Mouse (Mus musculus) spleen, postnatal 10 days (tissue): Measurements from ENCODE around the gene Slc44a1.

Experiments
- DNase-seq, 2 experiments: peaks; one replicate each; pipeline ENCODE4 v3.0.0; 2021 to 2022; ENCODE audit warnings: low spot score in 2 of 2

The Slc44a1 gene

DNA sequence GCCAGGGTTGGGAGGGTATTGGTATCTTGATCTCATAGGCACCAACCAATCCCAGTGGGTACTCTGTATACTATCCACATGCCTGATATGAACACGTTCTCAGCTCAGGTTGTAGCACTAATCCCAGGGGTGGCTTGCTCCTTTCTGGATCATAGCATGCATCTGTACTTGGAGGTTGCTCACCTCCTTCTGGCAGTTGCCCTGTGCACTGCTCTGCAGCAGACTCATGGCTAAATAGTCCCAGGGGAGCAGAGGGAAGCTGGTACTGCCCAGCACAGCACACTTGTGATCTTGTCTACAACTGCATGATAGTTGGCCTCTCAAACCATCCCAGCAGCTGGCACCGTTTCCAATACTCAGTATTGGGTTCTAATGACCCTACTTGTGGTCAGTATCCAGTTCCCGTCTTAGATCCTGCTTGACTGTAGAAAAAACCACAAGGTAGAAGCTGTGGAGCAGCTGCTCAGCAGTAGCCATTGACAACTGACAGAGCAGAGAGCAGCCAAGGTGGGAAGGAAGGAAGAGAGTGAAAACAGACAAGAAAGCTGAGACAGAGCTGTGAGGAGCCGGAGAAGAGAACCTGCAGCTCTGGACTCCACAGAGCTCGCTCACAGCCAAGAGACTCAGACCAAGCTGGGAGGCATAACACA is 174.5 kb downstream of the Slc44a1 start:
- DNase-seq: no peak

DNA sequence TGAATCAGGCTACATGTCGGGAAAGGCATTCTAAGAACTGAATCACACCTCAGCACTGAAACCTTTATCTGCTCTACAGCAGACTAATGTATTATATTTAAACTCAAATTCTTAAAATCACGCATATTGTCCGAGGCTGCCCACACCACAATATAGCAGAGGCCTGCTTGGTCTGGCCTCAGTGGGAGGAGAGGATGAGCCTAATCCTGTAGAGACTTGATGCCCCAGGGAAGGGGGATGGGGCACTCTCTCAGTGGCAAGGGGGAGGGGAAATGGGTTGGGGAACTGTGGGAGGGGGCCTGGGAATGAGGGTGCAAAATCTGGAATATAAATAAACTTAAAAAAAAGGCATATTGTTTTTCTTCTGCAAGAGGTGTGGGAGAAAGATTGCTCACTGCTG is 177.8 kb downstream of the Slc44a1 start:
- no peak for DNase-seq

DNA sequence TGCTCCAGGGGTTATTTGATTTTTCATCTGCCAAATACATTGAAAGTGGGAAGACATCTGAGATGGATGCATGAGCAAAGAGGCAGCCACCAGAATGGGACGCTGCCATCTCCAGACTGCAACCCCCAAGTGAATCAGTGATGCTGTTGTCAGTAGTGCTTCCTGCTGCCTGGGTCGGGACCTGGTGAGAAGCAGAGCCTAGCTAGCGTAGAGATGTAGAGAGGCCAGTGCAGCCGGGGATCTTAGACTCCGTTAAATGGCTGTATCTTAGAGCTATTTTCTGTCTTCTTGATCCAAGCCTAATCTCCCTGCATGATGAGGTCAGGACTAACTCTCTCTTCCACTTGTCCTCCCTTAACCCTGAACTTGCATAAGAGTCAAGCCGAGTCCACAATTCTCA is 179.9 kb downstream of the Slc44a1 start:
- DNase-seq: no peak

DNA sequence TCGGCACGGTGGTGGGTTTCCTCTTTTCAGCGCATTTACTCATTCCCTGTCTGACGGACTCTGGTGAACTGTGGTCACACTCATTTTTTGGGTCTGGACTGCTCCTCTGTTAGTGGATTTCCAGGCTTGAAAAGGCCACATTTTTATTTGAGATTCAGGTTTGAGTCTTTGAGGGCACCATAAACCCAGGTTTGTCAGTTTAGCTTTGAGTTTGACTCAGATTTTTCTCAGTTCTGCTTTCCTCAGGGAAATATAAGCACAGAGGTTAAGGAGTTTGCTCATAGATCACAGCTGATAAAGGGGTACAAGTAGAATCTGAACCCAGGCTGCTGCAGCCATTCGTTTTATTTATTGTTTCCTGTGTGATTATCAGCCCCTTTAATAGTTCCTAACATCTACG is 180.9 kb downstream of the Slc44a1 start:
- DNase-seq: no peak

DNA sequence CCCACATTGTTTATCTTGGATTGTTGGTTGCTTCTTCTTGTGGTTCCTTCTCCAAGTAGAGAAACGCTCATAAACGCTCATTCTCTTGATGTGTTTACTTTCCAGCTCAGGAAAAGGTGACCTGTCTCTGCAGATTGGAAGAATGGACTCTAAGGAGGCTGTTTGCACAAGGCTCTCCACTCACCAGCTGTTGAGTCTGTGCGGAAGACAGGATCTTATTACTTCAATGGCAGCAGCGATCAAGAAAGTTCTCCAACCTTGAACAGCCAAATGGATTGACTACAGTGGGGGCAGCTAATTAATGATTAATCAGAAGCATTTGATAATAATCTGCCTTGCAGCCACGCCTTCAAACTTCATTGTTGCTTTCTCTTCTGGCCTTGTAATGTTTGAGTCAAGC is 181.3 kb downstream of the Slc44a1 start:
- DNase-seq: no peak

DNA sequence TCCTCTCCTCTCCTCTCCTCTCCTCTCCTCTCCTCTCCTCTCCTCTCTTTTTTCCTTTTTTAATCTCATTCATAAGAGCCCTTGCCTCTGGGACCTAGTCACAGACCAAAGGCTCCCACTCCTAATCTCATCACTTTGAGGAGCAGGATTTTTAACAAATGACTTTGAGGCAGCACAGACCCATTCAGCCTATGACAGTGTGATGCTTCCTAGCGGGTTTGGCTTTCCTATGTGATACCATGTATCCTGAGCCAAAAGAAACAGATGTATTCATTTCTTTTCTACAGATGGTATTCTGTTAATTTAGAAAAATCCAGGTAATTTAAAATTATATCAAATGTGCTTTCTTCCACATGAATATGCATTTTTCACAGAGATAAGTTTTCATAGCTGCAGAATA is 183.5 kb downstream of the Slc44a1 start:
- DNase-seq: no peak

DNA sequence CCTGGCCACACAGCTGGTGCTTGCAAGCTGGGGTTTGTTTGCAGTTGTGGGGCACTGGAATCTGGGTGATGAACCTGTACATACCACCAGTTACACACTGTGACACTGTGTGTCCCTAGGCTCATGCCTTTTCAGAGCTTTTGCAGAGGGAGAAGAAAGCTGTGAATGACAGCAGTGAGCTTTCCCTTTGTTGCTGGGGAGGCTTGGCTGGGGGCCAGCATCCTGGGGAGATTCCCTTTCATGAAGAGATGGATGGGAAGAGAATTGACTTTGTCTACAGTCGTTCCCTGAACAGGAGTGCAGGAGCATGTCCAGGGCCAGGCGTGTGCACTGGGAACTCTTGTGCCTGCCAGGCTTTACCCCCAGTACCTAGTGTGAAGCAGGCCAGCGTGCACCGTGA is 184.6 kb downstream of the Slc44a1 start:
- peak in 1 of 2 experiments; percentile 25 for DNase-seq

DNA sequence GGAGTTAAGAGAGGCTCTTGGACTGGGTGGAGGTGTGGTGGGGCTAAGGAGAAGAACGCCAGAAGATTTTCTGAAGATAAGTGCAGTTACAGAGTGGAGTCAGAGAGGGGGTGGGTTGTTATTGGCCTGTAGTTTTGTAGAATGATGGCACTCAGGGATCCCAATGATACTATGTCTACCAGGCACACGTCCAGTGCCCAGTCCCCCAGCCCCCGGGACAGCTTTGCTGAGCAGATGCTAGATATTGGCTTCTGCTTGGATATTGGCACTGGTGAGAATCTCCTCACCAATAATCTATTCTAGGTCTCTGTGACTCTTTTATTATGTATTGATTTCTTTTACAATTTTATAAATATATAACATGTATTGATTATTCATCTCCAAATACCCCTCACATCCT is 185.1 kb downstream of the Slc44a1 start:
- no peak for DNase-seq

DNA sequence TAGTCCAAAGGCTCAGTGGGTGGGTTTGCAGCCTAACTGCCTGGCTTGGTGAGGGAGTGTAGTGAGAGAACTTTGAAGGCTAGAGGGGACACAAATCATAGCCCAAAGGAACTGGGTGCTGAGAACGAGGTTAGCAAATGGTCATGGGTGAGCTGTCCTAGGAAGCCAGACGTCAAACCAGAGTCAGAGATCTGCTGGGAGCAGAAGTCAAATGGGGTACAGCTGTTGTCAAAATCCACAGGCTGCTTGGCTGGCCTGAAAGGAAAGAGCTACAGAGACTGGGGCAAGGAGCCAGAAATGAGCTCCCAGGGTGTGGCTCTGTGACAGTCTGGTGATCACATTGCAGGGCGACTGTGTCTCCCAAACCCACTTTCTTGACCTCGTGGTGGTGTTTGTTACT is 188.7 kb downstream of the Slc44a1 start:
- DNase-seq: no peak

DNA sequence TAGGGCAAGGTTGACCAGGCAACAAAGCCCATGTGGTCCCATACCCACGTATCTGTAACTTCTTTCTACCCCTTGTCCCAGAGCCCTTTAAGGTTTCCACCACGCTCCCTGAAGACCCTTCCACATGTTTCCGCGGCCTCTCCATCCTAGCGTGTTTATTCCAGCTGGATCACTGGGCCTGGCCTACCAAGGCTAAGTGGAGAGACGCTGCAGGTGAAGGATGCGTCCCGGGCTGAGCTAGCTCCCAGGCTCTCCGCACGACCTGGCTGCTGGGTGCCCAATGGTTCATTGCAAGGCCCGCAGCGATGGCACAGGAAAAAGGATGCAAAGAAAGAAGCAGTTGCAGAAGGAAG is 190.7 kb downstream of the Slc44a1 start:
- DNase-seq: no peak

DNA sequence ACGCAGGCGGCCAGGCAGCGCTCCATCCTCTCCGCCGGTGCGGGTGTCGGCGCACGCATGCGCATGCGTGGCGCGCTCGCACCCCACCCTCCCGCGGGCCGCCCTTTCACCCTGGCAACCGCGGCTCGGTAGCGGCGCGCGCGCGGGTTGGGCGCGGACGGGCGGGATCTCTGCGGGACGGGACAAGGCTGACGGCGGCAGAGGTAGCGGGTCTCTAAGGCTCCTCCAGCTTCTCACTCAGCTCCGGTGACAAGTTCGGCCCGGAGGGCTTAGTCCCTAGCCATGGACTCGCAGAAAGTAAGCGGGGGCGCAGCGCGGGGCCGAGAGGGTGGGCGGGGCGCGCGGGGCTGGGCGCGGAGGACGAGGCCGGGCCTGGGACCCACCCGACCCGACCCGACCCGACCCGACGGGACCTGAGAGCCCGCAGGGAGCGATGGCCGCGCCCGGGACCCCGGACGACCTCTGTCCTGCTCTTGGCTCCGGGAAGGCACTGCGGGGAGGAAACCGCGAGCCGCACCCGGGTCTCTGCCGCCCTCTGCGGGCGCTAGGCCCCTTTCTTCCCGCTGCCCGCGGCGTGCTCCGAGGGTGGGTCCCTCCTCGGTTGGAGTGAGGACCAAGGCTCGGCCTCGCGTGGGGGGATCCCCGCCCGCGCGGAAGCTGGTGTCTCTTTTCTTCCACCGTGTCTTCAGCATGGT is 191.2 kb downstream of the Slc44a1 start, which contains the start of gene Fsd1l:
Gene Fsd1l, plus strand, starts transcription at position 156 of the 695 bp plus-strand sequence.
- peak; percentile 51 to 75 for DNase-seq

DNA sequence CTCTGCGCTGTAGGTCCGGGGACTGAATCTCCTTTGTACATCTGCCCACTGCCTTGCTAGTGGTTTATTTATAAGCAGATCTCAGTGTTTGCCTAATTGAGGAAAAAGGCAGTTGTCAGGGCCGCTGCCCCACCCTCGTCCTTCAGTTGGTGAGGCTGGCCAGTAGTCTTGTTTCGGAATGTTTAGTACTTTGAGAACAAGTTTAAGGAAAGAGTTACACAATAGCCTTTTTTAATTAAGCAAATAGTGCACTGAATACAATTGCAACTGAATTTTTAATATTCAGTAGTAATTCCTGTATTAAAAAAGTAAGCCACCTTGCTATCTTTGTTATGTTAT is 191.8 kb downstream of the Slc44a1 start:
- DNase-seq: no peak

DNA sequence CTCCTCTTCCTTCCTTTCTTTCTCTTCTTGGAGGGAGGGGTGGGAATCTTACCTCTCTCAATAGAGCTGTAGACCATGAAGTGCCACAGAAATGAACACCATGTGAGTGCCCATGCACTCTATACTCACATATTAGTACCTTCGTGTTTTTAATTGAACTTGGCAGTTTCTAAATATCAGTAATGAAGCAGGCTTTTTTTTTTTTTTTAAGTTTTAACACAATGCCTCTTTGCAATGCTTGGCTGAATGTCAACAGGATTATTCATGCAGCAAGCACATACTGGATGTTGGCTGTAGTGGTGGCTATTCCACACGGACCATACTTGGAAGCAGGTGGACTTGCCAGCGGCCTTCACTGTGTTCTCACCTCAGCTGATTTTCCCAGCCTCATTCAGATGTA is 195.1 kb downstream of the Slc44a1 start:
- no peak for DNase-seq

DNA sequence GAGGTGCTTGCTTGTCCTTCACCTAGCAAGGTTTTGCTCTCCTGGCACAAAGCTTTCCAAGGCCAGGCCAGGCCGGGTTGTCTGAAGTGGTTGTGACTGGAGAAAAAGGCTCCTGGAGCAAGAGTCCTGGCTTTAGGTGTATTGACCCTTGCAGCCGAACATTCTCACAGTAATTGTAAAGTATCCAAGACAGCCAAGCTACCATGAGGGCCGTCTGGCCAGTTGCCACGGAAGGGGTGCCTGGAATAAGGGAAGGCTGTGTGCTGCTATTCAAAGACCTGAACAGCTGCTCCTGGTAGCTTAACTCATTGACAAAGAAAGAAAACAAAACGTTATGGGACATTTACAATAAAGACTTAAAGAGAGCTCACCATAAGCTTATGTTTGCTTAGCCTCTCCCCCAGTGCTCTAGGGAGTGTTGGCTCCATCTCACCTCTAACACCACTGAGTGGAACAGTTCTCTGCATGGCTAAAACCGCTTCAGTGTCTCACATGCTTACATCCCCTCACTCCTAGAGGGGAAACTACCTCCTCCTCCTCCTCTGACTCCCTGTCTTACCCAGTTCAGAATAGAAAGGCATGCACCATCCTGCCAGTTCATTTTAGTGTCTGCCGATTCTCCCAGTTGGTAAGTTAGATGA is 197.2 kb downstream of the Slc44a1 start:
- no peak for DNase-seq

DNA sequence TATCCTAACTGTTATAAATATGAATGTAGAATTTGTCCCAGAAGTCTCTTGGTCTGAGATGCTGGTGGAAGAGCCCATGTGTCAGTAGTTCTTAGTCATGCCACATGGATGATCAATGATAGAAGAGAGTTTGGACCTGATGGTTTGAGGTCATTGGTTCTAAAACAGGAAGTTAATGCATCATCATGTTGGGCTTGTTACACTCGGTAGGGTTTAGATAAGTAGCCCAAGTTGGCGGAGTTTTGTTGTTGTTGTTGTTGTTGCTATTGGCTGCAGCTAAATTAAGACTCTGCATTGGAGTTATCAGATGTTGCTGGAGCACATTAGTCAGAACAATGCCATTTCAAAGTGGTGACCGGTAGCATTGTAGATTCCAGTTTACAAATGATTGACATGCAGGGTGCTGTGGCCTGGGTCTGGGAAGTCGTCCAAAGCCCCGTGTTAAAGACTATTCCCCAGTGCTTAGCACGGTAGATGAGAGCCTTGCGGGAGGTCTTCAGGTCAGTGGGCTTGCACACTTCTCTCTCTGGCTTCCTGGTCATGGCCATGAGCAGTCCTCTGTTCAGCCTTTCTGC is 198.4 kb downstream of the Slc44a1 start:
- DNase-seq: no peak

DNA sequence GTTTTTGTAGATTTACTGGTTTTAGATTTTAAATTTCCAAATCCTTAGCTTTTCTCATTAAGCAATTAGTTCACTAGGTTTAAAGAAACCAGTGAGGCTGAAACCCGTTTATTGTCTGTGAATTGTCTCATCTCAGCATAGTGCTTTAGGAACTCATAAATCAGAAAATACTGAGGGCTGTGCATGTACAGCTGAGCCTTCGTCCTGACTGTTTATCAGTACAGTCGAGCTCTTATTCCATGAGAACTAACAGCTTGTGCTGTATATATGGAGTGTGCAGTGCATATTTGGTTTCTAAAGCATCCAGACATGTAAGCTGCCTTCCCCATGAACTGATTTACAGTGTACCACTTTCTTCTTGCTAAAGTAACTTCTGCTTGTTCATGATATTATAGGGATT is 217.8 kb downstream of the Slc44a1 start:
- no peak for DNase-seq

DNA sequence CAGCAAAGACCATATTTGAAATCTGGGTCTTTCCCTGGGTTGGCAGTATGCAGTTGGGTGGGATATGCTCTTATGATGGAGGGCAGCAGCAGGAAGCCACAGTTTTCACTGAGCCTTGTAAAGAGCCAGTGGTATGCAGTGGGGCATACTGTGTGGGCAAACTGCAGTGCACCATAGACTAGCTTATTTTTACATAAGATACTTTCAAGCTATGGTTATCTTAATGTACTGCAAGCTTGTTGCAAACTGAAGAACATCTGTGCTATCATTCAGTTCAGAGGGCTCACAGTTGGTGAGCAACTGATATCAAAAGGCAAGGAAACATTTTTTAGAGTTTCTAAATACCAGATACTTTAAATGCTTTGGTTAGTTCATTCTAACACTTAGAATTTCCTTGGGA is 220.5 kb downstream of the Slc44a1 start:
- DNase-seq: no peak
